Mouse (Mus musculus) neutrophil, adult 5-6 weeks (primary cell): ENCODE measurements around the gene Ccl25. TPM values are rescaled to one million over a fixed set of nuclear protein-coding genes. Genes with fewer than 3 reads are reported as not detected.
"Not testable (repeated sequence)": the region's sequence is repeated elsewhere in the genome, so short reads cannot be mapped to it uniquely, and the experiment has no call there.

Experiments used
- ATAC-seq: fragments of 151-379, 151-347 bp; 2 replicates; pipeline ENCODE4 v1.8.0; 2017; ENCODE audit warnings: mild to moderate bottlenecking, moderate TSS enrichment; ENCODE audit not compliant: insufficient number of reproducible peaks, poor library complexity, low FRiP score, severe bottlenecking; ENCODE audit errors: extremely low read depth
- total RNA-seq: library from RNA; stranded (forward); fragments of 200-1000 nt; gene quantifications from 2 replicates; pipeline ENCODE4 v1.2.3, GENCODE M21; 2017

Gene Ccl25
- total RNA-seq, 1 experiment from 2014 or later, result 11.5 TPM

GRCm38 (mm10) chr8:4329000-4329399, 4.0 kb downstream of the Ccl25 start:
- no peak for ATAC-seq

GRCm38 (mm10) chr8:4333966-4334365, 9.0 kb downstream of the Ccl25 start:
- no peak for ATAC-seq

GRCm38 (mm10) chr8:4335678-4336077, 10.7 kb downstream of the Ccl25 start:
- ATAC-seq, result no peak

GRCm38 (mm10) chr8:4340207-4340606, 15.2 kb downstream of the Ccl25 start:
- ATAC-seq, result no peak

GRCm38 (mm10) chr8:4347661-4348060, 22.7 kb downstream of the Ccl25 start:
- ATAC-seq, result peak; percentile 57; the same call in 1 of the 2 replicates

GRCm38 (mm10) chr8:4348275-4348674, 23.3 kb downstream of the Ccl25 start:
- no peak for ATAC-seq

- no peak for ATAC-seq
Measured at GRCm38 (mm10) chr8:4349335-4349734, 24.3 kb downstream of the Ccl25 start.

GRCm38 (mm10) chr8:4350618-4351017, 25.6 kb downstream of the Ccl25 start:
- no peak for ATAC-seq

GRCm38 (mm10) chr8:4352562-4352961, 27.6 kb downstream of the Ccl25 start:
- ATAC-seq, result not testable (repeated sequence)

- ATAC-seq, result no peak
Measured at GRCm38 (mm10) chr8:4353741-4354140, 28.7 kb downstream of the Ccl25 start.

- no peak for ATAC-seq
Measured at GRCm38 (mm10) chr8:4354516-4354915, 29.5 kb downstream of the Ccl25 start.

GRCm38 (mm10) chr8:4355455-4355854, 30.4 kb downstream of the Ccl25 start:
- ATAC-seq, result no peak

GRCm38 (mm10) chr8:4359362-4359761, 34.4 kb downstream of the Ccl25 start:
- ATAC-seq, result no peak

GRCm38 (mm10) chr8:4360922-4361321, 35.9 kb downstream of the Ccl25 start:
- ATAC-seq, result no peak

- no peak for ATAC-seq
Measured at GRCm38 (mm10) chr8:4366189-4366588, 41.2 kb downstream of the Ccl25 start.

GRCm38 (mm10) chr8:4367808-4368207, 42.8 kb downstream of the Ccl25 start:
- ATAC-seq, result no peak

GRCm38 (mm10) chr8:4368470-4368869, 43.5 kb downstream of the Ccl25 start:
- no peak for ATAC-seq

- ATAC-seq, result peak; percentile 82; the same call in 1 of the 2 replicates
Measured at GRCm38 (mm10) chr8:4370078-4370477, 45.1 kb downstream of the Ccl25 start.

- no peak for ATAC-seq
Measured at GRCm38 (mm10) chr8:4372657-4373056, 47.6 kb downstream of the Ccl25 start.

GRCm38 (mm10) chr8:4401442-4401841, 76.4 kb downstream of the Ccl25 start:
- ATAC-seq, result no peak
